Mouse (Mus musculus): ENCODE results near the gene Phactr3.
A peak's percentile ranks its signal among the peaks of the same experiment; 100 is the strongest.

DNA sequence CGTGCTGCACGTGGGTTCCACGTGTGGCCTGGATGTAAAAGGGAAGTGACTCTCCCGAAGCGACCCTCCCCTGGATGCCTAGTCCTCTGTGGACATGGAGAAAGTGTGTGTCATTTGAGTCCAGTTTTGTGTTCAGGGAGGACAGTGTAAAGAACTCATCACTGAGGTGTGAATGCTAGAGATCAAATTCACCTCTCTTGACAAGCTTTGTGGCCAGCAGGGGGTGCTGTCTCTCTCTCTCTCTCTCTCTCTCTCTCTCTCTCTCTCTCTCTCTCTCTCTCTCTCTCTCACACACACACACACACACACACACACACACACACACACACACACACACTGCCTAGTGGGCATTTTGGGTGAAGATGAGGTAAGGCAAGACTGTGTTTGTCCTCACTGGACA, 168.5 kb downstream of the Phactr3 start:
- TF ChIP-seq POLR2A (IDR thresholded peaks at IDR 0.05; ENCODE audit: insufficient read depth, low read length) (no peak), CTCF (IDR thresholded peaks at IDR 0.05; ENCODE audit: low read depth, low read length) (peak; percentile 6)

All from ES-Bruce4 (cell line).